Mouse (Mus musculus) thymus, postnatal 10 days (tissue): ENCODE data around the gene Ptprb.

Source experiments
- DNase-seq, 2 experiments: peaks; one replicate each; pipeline ENCODE4 v3.0.0; 2021; ENCODE audit warnings: low spot score in 2 of 2

The Ptprb gene

GRCm38 (mm10) chr10:116275280-116275679 lies at the start of gene Ptprb:
TSS of gene Ptprb (plus strand) at chr10:116275523.
- no peak for DNase-seq

DNA sequence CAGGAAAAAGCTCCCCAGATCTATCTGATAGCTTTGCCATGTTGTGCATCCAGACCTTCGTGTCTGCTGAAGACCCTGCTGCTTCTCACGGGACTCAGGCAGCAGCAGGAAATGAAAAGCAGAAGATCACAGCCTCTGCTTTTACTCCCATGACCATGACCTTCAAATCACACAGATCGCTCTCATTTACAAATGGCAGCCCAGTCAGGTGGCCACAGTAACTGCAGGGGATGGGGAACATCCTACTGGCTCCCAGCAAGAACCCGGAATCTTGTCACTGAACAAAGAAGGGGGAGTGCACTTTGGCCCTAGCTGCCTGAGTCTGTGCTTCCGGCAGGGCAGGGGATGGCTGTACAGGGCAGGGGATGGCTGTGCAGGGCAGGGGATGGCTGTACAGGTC lies 40.0 kb upstream of the Ptprb start:
- no peak for DNase-seq

DNA sequence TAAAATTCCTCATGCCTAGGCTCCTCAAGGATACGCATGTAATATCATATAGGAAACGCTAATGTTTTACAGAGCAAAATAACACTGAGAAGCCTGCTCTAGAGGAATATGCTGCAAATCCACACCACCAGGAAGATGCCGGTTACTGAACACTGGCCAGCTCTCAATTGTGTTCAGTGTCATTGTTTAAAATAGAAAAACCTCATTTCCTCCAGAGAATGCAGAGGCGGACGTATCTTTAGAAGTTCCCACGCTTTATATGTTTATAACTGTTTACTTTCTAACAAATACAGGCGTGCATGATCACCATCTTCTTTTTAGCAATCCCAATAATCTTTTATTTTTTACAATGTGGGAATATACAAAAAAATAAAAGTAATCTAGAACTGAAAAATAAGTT lies 33.1 kb upstream of the Ptprb start:
- no peak for DNase-seq

GRCm38 (mm10) chr10:116243373-116243772 lies 31.9 kb upstream of the Ptprb start:
- DNase-seq = no peak

DNA sequence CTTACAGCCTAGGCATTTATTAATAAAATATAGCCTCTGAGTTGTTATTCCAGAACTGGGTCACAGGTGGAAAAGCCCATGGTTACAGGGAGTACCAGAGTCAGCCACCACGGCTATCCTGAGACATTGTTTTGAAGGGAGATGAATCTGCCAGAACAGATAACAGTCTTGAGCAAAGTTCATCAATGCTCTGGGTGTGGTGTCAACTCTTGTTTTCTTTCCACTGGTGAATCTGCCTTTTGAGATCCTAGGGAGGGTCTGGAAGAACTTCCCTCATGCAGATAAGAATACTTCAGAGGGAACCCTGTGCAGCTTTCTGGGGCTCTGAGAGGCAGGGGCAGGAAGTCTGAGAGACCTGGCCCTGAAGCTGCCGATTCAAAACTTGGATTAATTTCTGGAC lies 29.7 kb upstream of the Ptprb start:
- no peak for DNase-seq

- DNase-seq = no peak
Measured at GRCm38 (mm10) chr10:116252668-116253067, 22.7 kb upstream of the Ptprb start.

GRCm38 (mm10) chr10:116253972-116254371 lies 21.4 kb upstream of the Ptprb start:
- no peak for DNase-seq

- no peak for DNase-seq
Measured at GRCm38 (mm10) chr10:116259298-116259697, 16.0 kb upstream of the Ptprb start.

GRCm38 (mm10) chr10:116260658-116261433 lies 14.5 kb upstream of the Ptprb start:
- DNase-seq = no peak

DNA sequence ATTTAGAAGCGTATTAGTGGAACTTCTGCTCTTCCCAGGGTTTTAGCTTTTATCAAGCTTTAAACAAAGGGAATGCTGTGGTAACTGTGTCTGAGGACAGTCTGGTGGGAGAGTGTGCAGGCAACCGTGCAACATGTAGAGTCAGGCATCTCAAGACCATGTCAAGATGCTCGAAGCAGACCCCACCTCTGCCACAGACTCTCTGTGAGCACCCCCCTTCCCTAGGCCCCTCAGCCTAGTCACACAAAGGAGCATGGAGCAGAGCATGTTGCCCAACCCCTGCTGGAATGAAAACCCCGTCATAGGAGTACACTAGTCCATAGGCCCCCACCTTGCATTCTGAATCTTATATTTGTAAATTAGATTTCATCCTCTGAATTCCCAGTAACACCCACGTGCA lies 13.8 kb upstream of the Ptprb start:
- no peak for DNase-seq

GRCm38 (mm10) chr10:116264521-116264920 lies 10.8 kb upstream of the Ptprb start:
- DNase-seq = no peak

- no peak for DNase-seq
Measured at GRCm38 (mm10) chr10:116266561-116267433, 8.5 kb upstream of the Ptprb start.

DNA sequence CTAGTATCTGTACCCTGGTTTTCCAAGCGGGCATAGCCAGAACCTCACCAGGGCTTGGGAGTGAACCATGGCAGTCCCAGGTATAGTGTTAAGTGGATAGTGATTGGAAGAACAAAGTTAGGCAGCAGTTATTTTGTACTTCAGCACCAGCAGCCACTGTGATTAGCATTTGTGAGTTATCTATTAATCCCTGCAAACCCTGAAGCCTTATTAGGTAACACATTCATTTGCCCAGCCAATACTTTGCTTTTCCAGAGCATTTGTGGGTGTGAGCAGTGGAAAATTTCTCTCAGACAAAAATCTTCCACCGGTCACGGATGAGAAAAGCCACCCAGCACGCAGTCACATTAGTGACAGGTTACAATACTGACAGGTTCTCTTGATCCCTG lies 7.9 kb upstream of the Ptprb start:
- DNase-seq = no peak

GRCm38 (mm10) chr10:116268343-116268742 lies 7.0 kb upstream of the Ptprb start:
- no peak for DNase-seq

DNA sequence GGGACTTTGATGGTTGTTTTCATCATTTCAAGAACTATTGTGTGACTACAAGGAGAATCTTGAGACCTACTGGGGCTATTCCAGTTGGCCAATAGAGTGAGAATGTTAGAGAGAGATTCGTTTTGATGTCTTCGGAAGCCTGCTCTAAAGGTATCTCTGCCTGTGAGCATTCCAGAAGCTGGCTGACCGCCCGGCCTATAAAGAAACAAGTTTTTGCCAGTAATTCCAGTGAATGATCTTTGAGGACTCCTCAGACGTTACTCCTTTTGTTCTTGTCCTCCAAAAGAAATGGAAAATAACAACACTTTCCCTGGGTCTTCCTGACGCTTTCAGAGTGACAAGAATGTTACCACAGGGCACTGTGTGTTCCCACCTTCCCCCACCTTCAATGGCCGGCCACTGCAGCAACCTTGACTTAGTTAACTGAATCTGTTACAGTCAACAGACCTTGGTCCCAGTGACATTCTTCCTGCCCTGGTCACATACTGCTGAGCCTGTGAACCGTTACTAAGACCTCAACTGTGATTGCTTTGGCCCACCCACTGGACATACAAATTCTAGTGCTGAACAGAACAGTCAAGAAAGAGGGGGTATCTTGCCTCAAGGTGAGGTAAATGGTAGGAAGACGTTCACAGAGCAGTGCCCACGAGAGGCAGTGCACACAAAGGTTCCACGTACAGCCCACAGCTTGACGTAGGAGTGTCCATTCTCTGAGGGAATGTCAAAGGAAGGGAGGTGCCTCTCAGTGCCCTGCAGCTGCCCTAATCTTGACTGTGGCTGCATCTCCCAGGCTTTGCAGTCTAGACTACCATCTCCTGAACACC lies 4.5 kb upstream of the Ptprb start:
- no peak for DNase-seq

DNA sequence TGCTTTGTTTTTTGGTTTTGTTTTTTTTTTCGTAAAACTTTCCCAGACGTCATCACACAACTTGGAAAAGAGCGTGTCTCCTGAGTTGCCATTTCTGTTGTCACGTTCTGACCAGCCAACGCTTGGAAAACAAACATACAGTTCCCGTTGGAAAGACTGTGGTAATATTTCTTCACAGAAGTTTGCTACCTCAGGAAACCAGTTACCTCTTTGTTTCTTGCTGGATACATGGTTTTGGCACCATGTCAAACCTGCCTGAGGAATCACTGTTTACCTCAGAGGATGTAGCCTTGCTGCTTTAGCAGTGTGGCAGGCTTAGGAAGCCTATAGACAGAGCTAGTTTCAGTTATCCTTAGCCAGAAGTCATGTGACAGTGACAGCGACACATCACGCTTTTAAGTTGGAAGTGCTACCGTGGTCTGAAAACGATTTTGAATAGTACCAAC lies 3.8 kb upstream of the Ptprb start:
- DNase-seq = no peak

DNA sequence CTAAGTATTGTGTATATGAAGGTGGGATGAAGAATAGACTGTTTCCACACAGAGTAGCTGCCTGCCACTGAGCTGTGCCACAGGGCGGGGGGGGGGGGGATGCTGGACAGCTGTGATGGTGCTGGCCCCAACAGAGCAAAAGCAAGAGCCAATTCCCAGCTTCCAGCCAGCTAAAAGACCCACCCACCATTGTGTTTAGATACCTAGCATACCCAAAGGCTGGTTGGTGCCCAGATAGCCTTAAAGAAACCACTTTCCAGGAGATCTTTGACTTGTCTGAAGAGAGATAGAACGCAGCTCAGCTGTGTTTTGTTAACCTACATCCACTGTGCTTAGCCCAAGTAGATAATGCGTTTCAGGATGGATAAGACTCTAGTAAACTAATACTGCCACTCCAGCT lies 3.2 kb upstream of the Ptprb start:
- DNase-seq = no peak

GRCm38 (mm10) chr10:116286697-116287344 lies 11.5 kb downstream of the Ptprb start:
- no peak for DNase-seq

DNA sequence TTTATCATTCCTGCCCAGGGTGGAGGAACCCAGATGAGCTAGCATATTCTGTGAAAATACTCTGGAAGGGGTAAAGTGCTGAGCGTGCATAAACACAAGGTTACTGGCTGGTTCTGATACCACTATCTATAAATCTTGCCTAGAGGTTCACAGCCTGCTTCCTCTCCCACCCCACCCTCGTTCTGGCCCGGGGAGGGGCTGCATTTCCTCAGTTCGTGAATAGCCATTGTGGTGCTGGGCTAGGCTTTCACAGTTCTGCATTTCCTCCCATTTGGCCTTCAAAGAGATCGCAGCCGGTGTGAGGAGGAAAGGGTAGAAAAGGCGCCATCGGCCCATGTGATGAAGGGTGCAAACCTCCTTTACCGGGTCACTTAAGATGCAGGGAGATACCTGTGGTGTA lies 12.8 kb downstream of the Ptprb start:
- DNase-seq = no peak

DNA sequence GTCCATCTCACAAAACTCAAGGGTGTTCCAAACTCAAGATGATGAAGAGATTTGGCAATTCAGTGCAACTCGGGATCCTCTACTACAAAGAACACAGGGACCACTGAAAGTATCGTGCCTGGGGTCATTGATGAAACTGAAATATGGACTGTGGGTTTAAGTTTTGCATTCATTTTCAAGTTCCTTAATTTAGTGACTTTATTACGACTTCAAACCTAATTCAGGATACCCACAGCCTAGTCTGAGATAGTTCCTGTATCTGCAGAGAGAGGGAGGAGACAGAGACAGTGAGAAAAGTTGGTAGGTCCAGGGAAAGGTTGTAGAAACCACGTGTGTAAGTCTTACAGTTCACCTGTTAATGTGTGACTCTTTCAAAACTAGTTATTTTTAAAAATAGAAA lies 15.2 kb downstream of the Ptprb start:
- DNase-seq = no peak

DNA sequence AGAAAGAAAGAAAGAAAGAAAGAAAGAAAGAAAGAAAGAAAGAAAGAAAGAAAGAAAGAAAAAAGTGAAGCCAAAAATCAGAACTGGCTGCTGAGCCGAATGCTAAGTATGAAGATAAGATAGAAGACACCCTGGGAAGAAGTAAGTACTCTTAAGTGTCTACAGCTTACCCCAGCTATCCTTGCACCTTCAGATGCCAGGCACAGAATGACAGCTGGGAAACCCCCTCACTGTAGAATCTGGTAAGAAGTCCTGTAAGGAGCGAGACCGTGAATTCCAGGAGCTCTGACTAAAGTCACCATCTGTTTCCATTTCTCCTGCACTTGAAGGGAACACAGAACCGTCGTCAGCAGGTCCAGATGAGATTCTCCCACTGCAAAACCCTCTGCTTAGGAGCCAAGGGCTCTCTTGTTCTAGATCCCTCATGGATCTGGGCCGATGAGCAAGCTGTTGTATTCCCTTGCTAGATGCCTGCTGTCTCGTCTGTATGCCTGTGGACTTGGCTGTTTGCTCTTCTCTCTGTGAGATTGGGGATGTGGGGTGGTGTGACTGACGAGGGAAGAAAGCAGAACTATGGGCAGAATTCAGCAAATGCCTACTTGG lies 15.9 kb downstream of the Ptprb start:
- no peak for DNase-seq
